Mouse (Mus musculus) liver, embryonic 12.5 days (tissue): ENCODE measurements around the gene Fscn1. TPM values are rescaled to one million over a fixed set of nuclear protein-coding genes. Genes with fewer than 3 reads are reported as not detected.

Experiments
- ATAC-seq: fragments of 200-750 bp; cut with Nextera tagmentation; 2 replicates; pipeline ENCODE4 v1.8.0; 2017; ENCODE audit warnings: moderate number of reproducible peaks, mild to moderate bottlenecking, moderate library complexity
- H3K27ac ChIP-seq: fragments of 300-500 bp; sonication (generic); 2 replicates; pipeline ENCODE4 v1.5.1; 2016; ENCODE audit warnings: mild to moderate bottlenecking
- H3K27me3 ChIP-seq: fragments of 300-500 bp; sonication (generic); replicated peaks from 2 replicates; pipeline ENCODE4 v1.6.1; 2016; ENCODE audit warnings: mild to moderate bottlenecking, moderate library complexity
- H3K36me3 ChIP-seq: fragments of 300-500 bp; sonication (generic); 2 replicates; pipeline ENCODE4 v1.6.1; 2016; ENCODE audit warnings: mild to moderate bottlenecking, moderate library complexity
- H3K4me1 ChIP-seq: fragments of 300-500 bp; sonication (generic); 2 replicates; pipeline ENCODE4 v1.6.1; 2016
- H3K4me2 ChIP-seq: fragments of 300-500 bp; sonication (generic); 2 replicates; pipeline ENCODE4 v1.6.1; 2016; ENCODE audit warnings: mild to moderate bottlenecking, moderate library complexity
- H3K4me3 ChIP-seq: fragments of 300-500 bp; sonication (generic); 2 replicates; pipeline ENCODE4 v1.5.1; 2016; ENCODE audit warnings: mild to moderate bottlenecking, moderate library complexity
- H3K9ac ChIP-seq: fragments of 300-500 bp; sonication (generic); 2 replicates; pipeline ENCODE4 v1.6.1; 2016; ENCODE audit warnings: mild to moderate bottlenecking, moderate library complexity
- H3K9me3 ChIP-seq: fragments of 300-500 bp; sonication (generic); replicated peaks from 2 replicates; pipeline ENCODE4 v1.6.1; 2016; ENCODE audit warnings: mild to moderate bottlenecking, moderate library complexity
- WGBS: fragments of 180-500 bp; shearing (Covaris S2); methylation state at CpG from one replicate; pipeline ENCODE4 v1.1.7; 2016; ENCODE audit not compliant: insufficient replicate concordance; 5-methylcytosine and 5-hydroxymethylcytosine counted together
- polyA plus RNA-seq: library from polyadenylated mRNA; unstranded; fragments of >200 nt; fragmentation: Nextera tagmentation; extraction: Ambion mirVana; gene quantifications from 2 replicates; pipeline ENCODE4 v1.2.1, GENCODE M21; 2016

Fscn1 gene
- polyA plus RNA-seq, 1 experiment from 2014 or later: 69.1 TPM

DNA sequence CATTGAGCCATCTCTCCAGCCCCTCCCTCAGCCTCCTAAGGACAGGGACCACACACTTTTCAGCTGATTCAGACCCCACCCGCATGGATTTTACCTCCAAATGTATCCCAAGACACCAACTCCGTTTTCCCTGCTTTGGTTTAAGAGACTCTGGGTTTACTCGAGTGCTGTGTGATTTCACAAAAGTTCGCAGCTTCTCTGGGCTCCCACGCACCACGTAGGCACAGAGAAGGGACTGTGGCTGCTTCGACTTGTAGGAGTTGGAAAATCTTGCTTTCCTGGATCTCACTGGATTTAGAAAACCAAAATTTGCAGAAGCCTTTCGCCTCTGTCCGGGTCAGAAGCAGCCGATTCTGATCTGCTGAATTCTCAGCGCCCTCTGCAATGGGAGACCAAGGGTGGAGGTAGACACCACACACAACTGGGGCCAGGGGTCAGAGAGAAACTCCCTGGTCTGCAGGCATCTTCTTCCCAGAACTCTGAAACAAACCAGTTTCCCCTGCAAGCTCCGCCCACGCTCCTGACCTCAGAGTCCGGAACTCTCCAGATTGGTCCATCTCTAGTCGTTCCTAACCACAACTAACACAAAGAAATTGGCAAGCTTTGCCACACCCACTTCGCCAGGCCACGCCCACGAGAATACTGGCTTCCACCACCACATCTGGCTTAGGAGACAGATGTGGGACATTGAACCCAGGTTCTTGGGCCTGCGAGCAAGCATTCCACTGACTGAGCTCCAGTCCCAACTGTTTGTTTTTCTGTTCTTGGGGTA is 22.0 kb upstream of the Fscn1 start:
- peak overlapping the region; percentile 51 for H3K4me2 ChIP-seq
- H3K9me3 ChIP-seq: no peaks in the 10 kb centered on the region
- no peaks in the 10 kb centered on the region for H3K27me3 ChIP-seq
- no peaks in the 10 kb centered on the region for H3K36me3 ChIP-seq
- H3K27ac ChIP-seq: peak overlapping the region; percentile 64
- peaks cover 34% of the 10 kb centered on the region for H3K4me1 ChIP-seq
- WGBS: 27% methylated on average over 19 of the region's 19 CpGs
- peak; percentile 36 for ATAC-seq
- H3K4me3 ChIP-seq: peak overlapping the region; percentile 18; the same call in 1 of the 2 replicates
- H3K9ac ChIP-seq: no peak overlapping the region

DNA sequence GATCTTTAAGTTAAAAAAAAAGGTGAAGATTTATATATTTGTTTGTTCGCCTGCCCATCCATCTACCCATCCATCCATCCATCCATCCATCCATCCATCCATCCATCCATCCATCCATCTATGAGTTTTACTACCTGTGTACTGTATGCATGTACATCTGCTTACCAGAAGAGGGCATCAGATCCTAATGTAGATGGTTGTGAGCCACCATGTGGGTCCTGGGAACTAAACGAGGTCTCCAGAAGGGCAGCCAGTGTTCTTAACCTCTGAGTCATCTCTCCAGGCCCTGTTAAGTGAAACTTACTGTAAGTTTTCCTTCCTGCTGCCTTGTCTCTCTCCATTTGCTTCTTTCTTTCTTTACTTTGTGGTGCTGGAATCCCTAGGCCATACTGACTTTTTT is 19.8 kb upstream of the Fscn1 start:
- ATAC-seq: no peak
- Histone ChIP-seq H3K4me1 (peaks cover 33% of the 10 kb centered on the region), H3K4me3 (no peak overlapping the region), H3K27me3 (no peaks in the 10 kb centered on the region), H3K4me2 (no peak overlapping the region), H3K9me3 (no peaks in the 10 kb centered on the region), H3K9ac (no peak overlapping the region), H3K27ac (no peak overlapping the region), H3K36me3 (no peaks in the 10 kb centered on the region)
- WGBS: 60% methylated on average over 2 of the region's 2 CpGs

DNA sequence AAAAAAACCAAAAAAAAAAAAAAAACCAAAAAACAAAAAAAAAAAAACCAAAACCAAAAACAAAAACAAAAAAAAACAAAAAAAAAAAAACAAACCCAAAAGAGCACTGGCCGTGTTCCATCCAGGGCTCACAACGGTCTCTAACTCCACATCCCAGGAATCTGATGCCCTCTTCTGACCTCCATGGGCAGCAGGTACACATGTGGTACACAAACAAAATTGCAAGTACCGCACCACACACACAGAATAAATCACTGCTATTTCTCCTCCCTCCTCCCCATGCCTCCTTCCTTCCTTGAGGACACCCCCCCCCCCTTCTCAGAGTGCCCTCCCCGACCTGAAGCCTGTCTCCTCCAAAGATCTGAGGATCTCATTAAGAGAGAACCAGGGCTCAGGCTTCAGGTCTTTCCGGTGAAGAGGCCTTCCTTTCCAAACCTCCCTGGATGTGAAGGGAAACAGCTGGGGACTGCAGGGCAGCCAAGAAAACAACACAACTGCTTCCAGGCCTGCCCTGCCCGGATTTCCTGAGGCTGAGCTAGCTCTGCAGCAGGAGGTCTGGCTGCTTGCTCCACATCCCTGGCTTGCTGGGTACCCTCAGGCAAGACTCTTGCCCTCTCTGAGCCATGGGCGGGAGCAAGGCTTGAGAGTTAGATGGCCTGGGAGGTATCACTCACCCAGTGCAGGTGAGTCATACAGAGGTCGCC is 15.0 kb upstream of the Fscn1 start:
- ATAC-seq: no peak
- no peaks in the 10 kb centered on the region for H3K36me3 ChIP-seq
- H3K4me1 ChIP-seq: no peaks in the 10 kb centered on the region
- no peak overlapping the region for H3K9ac ChIP-seq
- peaks cover 3% of the 10 kb centered on the region; the same call in 1 of the 2 replicates for H3K27me3 ChIP-seq
- WGBS: 52% methylated on average over 8 of the region's 8 CpGs
- H3K4me3 ChIP-seq: no peak overlapping the region
- H3K9me3 ChIP-seq: no peaks in the 10 kb centered on the region
- H3K27ac ChIP-seq: no peak overlapping the region
- H3K4me2 ChIP-seq: no peak overlapping the region

- Histone ChIP-seq H3K9me3 (no peaks in the 10 kb centered on the region), H3K27ac (no peak overlapping the region), H3K36me3 (no peaks in the 10 kb centered on the region), H3K4me2 (no peak overlapping the region), H3K9ac (no peak overlapping the region), H3K4me1 (no peaks in the 10 kb centered on the region), H3K27me3 (peaks cover 15% of the 10 kb centered on the region; the same call in 1 of the 2 replicates), H3K4me3 (no peak overlapping the region)
- WGBS: 73% methylated on average over 7 of the region's 7 CpGs
- ATAC-seq: peak; percentile 58; the same call in 1 of the 2 replicates
Observed at GRCm38 (mm10) chr5:142947460-142947859, 12.7 kb upstream of the Fscn1 start.

DNA sequence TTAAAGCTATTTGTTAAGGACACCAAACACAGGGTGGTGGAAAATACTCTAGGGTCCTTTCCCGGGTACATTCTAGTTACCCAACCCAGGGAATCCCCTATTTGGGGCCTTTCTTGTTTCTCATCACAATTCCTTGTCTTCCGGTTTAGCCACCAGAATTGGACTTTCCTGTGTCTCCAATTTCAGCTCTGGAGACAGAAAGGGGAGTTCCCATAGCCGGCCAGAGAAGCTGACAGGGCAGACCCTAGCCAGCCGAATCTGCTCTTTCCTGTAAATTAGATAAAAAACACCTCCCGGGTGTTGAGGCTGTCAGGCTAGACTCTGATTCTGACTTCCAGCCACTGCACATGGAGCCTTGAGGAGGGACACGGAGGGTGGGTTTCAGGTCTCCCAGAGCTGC is 10.6 kb upstream of the Fscn1 start:
- Histone ChIP-seq H3K9me3 (no peaks in the 10 kb centered on the region), H3K36me3 (no peaks in the 10 kb centered on the region), H3K4me1 (no peaks in the 10 kb centered on the region), H3K4me2 (no peak overlapping the region), H3K9ac (no peak overlapping the region), H3K27ac (no peak overlapping the region), H3K27me3 (peaks cover 15% of the 10 kb centered on the region; the same call in 1 of the 2 replicates), H3K4me3 (no peak overlapping the region)
- ATAC-seq: no peak
- whole genome bisulfite sequencing: 28% methylated on average over 6 of the region's 6 CpGs

- Histone ChIP-seq H3K4me2 (no peak overlapping the region), H3K36me3 (no peaks in the 10 kb centered on the region), H3K27me3 (peaks cover 15% of the 10 kb centered on the region; the same call in 1 of the 2 replicates), H3K4me3 (no peak overlapping the region), H3K9ac (no peak overlapping the region), H3K27ac (no peak overlapping the region), H3K9me3 (no peaks in the 10 kb centered on the region), H3K4me1 (no peaks in the 10 kb centered on the region)
- 75% methylated on average over 6 of the region's 6 CpGs for WGBS
- ATAC-seq: no peak
Observed at GRCm38 (mm10) chr5:142950405-142950804, 9.7 kb upstream of the Fscn1 start.

DNA sequence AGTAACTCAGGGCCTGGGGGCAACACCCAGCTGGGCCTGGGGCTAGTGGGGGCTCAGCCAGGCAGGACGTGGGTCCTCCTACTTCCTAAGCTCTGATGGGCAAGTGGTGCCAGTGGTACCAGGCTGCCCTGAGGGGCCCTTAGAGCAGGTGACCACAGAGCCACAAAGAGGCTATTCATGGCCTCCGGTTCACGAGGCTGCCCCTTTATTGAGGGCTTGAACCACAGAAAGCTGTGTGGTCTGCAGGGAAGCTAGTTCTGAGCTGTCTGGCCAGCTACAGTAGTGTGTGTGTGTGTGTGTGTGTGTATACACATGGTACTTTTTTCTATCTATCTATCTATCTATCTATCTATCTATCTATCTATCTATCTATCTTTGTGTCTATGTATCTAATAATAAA is 6.5 kb upstream of the Fscn1 start:
- Histone ChIP-seq H3K36me3 (no peaks in the 10 kb centered on the region), H3K4me2 (no peak overlapping the region), H3K4me3 (no peak overlapping the region), H3K27me3 (peaks cover 45% of the 10 kb centered on the region), H3K27ac (no peak overlapping the region), H3K9me3 (no peaks in the 10 kb centered on the region), H3K4me1 (no peaks in the 10 kb centered on the region), H3K9ac (no peak overlapping the region)
- ATAC-seq: no peak
- WGBS: 61% methylated on average over 3 of the region's 3 CpGs

DNA sequence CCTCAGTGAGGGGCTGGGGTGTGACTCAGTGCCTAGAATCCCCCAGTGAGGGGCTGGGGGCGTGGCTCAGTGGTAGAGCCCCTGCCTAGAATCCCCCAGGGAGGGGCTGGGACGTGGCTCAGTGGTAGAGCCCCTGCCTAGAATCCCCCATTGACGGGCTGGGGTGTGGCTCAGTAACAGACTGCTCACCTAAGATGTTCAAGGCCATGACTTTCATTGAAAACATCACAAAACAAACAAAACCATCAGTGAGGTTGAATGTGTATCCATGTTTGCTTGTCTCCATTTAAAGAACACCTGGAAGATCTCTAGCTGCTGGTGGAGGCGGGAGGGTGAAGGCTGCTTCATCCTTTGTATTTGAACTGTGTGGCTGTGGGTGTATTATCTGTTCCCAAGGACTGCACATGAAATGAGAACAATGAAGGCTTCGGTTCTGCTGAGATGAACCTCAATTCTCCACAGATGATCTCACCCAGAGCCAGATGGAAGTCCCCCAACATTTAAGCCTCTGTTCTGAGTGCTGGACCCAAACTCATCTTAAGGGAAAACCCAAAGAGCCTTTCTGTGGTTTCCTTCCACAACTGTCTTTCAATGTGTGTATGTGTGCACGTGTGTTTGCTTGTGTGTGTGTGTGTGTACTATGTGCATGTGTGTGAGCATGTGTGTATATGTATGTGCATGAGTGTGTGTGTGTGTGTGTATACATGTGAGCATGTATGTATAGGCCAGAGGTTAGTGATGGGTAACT is 3.0 kb upstream of the Fscn1 start:
- H3K9me3 ChIP-seq: no peaks in the 10 kb centered on the region
- no peak for ATAC-seq
- H3K9ac ChIP-seq: no peak overlapping the region
- H3K36me3 ChIP-seq: no peaks in the 10 kb centered on the region
- peaks cover 22% of the 10 kb centered on the region for H3K4me1 ChIP-seq
- H3K27me3 ChIP-seq: peaks cover 65% of the 10 kb centered on the region
- no peak overlapping the region for H3K27ac ChIP-seq
- H3K4me3 ChIP-seq: no peak overlapping the region
- WGBS: 57% methylated on average over 6 of the region's 6 CpGs
- H3K4me2 ChIP-seq: no peak overlapping the region

DNA sequence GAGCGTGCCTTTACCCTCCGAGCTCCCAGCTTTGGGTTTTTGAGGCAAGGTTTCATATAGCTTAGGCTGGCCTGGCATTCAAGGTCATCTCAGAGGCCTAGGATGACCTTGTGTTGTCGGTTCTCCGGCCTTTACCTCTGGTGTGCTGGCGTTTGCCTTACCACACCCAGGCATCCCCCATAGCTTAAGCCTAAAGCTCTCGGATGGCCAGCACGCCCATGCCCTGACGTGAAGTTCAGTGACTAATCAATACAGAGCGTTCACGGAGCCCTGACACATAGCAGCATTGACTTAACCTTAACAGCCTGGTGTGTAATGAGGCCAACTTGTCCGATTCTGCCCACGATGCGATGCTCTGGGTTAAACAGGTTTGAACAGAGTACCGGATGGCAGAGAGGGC is 1.7 kb upstream of the Fscn1 start:
- Histone ChIP-seq H3K27ac (no peak overlapping the region), H3K4me3 (no peak overlapping the region), H3K9me3 (no peaks in the 10 kb centered on the region), H3K4me1 (peaks cover 36% of the 10 kb centered on the region), H3K27me3 (peaks cover 78% of the 10 kb centered on the region), H3K36me3 (no peaks in the 10 kb centered on the region), H3K9ac (no peak overlapping the region), H3K4me2 (no peak overlapping the region)
- WGBS: 79% methylated on average over 14 of the region's 14 CpGs
- ATAC-seq: no peak

DNA sequence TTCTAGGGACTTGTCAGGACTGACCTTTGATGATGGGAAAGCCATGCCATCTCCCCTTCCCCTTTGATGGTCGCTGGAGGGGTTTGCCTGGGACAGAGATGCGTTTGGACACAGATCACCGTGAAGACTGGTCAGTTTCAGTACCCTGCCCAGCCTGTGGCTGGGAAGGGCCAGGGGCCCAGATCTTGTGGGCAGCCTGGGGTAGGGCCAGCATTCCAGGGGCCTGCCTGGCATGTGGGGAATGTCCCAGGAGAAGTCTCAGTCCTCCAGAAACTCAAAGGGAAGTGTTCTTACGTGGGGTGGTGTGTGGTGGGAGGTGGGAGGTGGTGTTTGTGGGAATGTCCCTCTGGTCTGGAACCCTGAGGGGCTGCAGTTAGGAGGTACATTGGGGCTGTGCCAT is 987 bp upstream of the Fscn1 start:
- H3K27me3 ChIP-seq: peaks cover 85% of the 10 kb centered on the region

GRCm38 (mm10) chr5:142960775-142961271 is 680 bp downstream of the Fscn1 start:
- peak overlapping the region; percentile 62 for H3K27ac ChIP-seq
- WGBS: under 1% methylated on average over 59 of the region's 59 CpGs
- no peak for ATAC-seq
- H3K4me1 ChIP-seq: peaks cover 48% of the 10 kb centered on the region
- H3K27me3 ChIP-seq: peaks cover 87% of the 10 kb centered on the region
- no peaks in the 10 kb centered on the region for H3K9me3 ChIP-seq
- H3K4me2 ChIP-seq: peak overlapping the region; percentile 68
- peak overlapping the region; percentile 60 for H3K4me3 ChIP-seq
- peak overlapping the region; percentile 68 for H3K9ac ChIP-seq
- H3K36me3 ChIP-seq: no peaks in the 10 kb centered on the region; the same call in 1 of the 2 replicates

More for the DNA sequence above, 987 bp upstream of the Fscn1 start:
- Histone ChIP-seq H3K4me1 (peaks cover 43% of the 10 kb centered on the region), H3K4me2 (no peak overlapping the region), H3K4me3 (no peak overlapping the region), H3K9me3 (no peaks in the 10 kb centered on the region), H3K9ac (no peak overlapping the region), H3K27ac (no peak overlapping the region), H3K36me3 (no peaks in the 10 kb centered on the region)
- no peak for ATAC-seq
- 65% methylated on average over 4 of the region's 4 CpGs for WGBS
